21 mouse cellular contexts compared by ENCODE assay signal in genomic region chr19:11980471-11980870, GRCm38 (mm10). TPM values are rescaled to one million over a fixed set of nuclear protein-coding genes. Genes with fewer than 3 reads are reported as not detected.
A peak's percentile ranks its signal among the peaks of the same experiment; 100 is the strongest.
DNase-seq lines count a peak whose midpoint lies in the region; ATAC-seq lines count a peak whose summit lies in the region.
"Had no signal": no experiment of that assay in that cellular context is flagged by ENCODE, and none has a peak within 500 bp of the region (broad histone marks: within the 10 kb centered on the region; RNA-seq: fewer than 3 reads in every experiment).

No protein-coding gene starts in this region.

- H3K36me3 ChIP-seq in midbrain, embryonic 11.5 days (ENCODE audit: control insufficient read depth, insufficient read depth, low read length), result peaks cover 25% of the 10 kb centered on the region
- H3K36me3 ChIP-seq in midbrain, embryonic 13.5 days, result peaks cover 94% of the 10 kb centered on the region
- H3K36me3 ChIP-seq in midbrain, embryonic 16.5 days (ENCODE audit: control insufficient read depth, insufficient read depth, low read length), result peaks cover 50% of the 10 kb centered on the region
- peaks cover 94% of the 10 kb centered on the region for H3K36me3 ChIP-seq in midbrain, embryonic 14.5 days (ENCODE audit: control insufficient read depth, insufficient read depth, low read length)

- ATAC-seq in midbrain, embryonic 11.5 days (ENCODE audit: low FRiP score), result no peak
- no peak for ATAC-seq in midbrain, embryonic 13.5 days
- ATAC-seq in midbrain, embryonic 16.5 days, result no peak
- no peak for ATAC-seq in midbrain, embryonic 14.5 days (ENCODE audit: low FRiP score, low TSS enrichment)
- ATAC-seq: activated CD4-positive, CD25-positive, alpha-beta regulatory T cell, adult 4 months; CD4-positive, CD25-positive, alpha-beta regulatory T cell, adult 4 months; Patski had no signal

- WGBS in midbrain, embryonic 11.5 days, result 89% methylated on average over 4 of the region's 4 CpGs
- 93% methylated on average over 4 of the region's 4 CpGs for WGBS in midbrain, embryonic 13.5 days
- 94% methylated on average over 4 of the region's 4 CpGs for WGBS in midbrain, embryonic 16.5 days
- 97% methylated on average over 4 of the region's 4 CpGs for WGBS in midbrain, embryonic 14.5 days

- no peak overlapping the region for H3K27ac ChIP-seq in midbrain, embryonic 11.5 days (ENCODE audit: low read depth, low read length)
- H3K27ac ChIP-seq in midbrain, embryonic 13.5 days, result no peak overlapping the region
- H3K27ac ChIP-seq in midbrain, embryonic 16.5 days (ENCODE audit: low read length), result no peak overlapping the region
- no peak overlapping the region for H3K27ac ChIP-seq in midbrain, embryonic 14.5 days (replicated peaks; ENCODE audit: low read depth, low read length)

- DNase-seq in heart, adult 11 months, result peak; percentile 55
- DNase-seq in heart, postnatal 10 days, result no peak
- peak; percentile 73 for DNase-seq in midbrain, embryonic 11.5 days (ENCODE audit: low spot score, missing footprints)
- no peak for DNase-seq in midbrain, embryonic 14.5 days
- DNase-seq: adrenal gland, adult 2 months; adrenal gland, adult 8-10 months; adrenal gland, postnatal 10 days; adrenal gland, postnatal 14 days; adrenal gland, postnatal 25 days; adrenal gland, postnatal 36 days; B cell, adult 2 months; cerebellum, adult 11 months; cerebellum, adult 11-12 months; cerebellum, adult 18-20 months had no signal

- H3K4me2 ChIP-seq in midbrain, embryonic 11.5 days, result no peak overlapping the region
- no peak overlapping the region for H3K4me2 ChIP-seq in midbrain, embryonic 13.5 days (replicated peaks)
- no peak overlapping the region for H3K4me2 ChIP-seq in midbrain, embryonic 16.5 days (ENCODE audit: low read length)
- H3K4me2 ChIP-seq in midbrain, embryonic 14.5 days (ENCODE audit: low read length), result no peak overlapping the region

- no peaks in the 10 kb centered on the region for H3K4me1 ChIP-seq in midbrain, embryonic 11.5 days (ENCODE audit: control insufficient read depth, insufficient read depth, low read length)
- no peaks in the 10 kb centered on the region for H3K4me1 ChIP-seq in midbrain, embryonic 13.5 days (replicated peaks)
- H3K4me1 ChIP-seq in midbrain, embryonic 16.5 days (ENCODE audit: control insufficient read depth, insufficient read depth, low read length), result no peaks in the 10 kb centered on the region
- H3K4me1 ChIP-seq in midbrain, embryonic 14.5 days (ENCODE audit: control insufficient read depth, insufficient read depth, low read length), result no peaks in the 10 kb centered on the region

- intact Hi-C loops in heart, postnatal 10 days (cut with DNase I), result no loop called here

- H3K9ac ChIP-seq in midbrain, embryonic 11.5 days (ENCODE audit: low read length), result no peak overlapping the region
- no peak overlapping the region for H3K9ac ChIP-seq in midbrain, embryonic 13.5 days (replicated peaks)
- 0 out of 2 replicates have a peak overlapping the region, but pooled peaks have one; percentile 10 for H3K9ac ChIP-seq in midbrain, embryonic 16.5 days (ENCODE audit: low read depth, low read length)
- H3K9ac ChIP-seq in midbrain, embryonic 14.5 days (replicated peaks; ENCODE audit: low read length), result no peak overlapping the region

- no peaks in the 10 kb centered on the region for H3K9me3 ChIP-seq in midbrain, embryonic 11.5 days (ENCODE audit: control insufficient read depth, low read length)
- H3K9me3 ChIP-seq in midbrain, embryonic 13.5 days, result no peaks in the 10 kb centered on the region
- no peaks in the 10 kb centered on the region for H3K9me3 ChIP-seq in midbrain, embryonic 16.5 days (replicated peaks; ENCODE audit: control insufficient read depth, low read length, poor library complexity, severe bottlenecking)
- no peaks in the 10 kb centered on the region for H3K9me3 ChIP-seq in midbrain, embryonic 14.5 days (ENCODE audit: control insufficient read depth, low read length)
- H3K9me3 ChIP-seq: G1E had no signal

- H3K27me3 ChIP-seq in midbrain, embryonic 11.5 days (ENCODE audit: control insufficient read depth, insufficient read depth, low read length), result no peaks in the 10 kb centered on the region
- H3K27me3 ChIP-seq in midbrain, embryonic 13.5 days, result no peaks in the 10 kb centered on the region
- no peaks in the 10 kb centered on the region for H3K27me3 ChIP-seq in midbrain, embryonic 16.5 days (ENCODE audit: control insufficient read depth, insufficient read depth, low read depth, low read length)
- H3K27me3 ChIP-seq in midbrain, embryonic 14.5 days (ENCODE audit: control insufficient read depth, insufficient read depth, low read length), result no peaks in the 10 kb centered on the region
- H3K27me3 ChIP-seq: CH12.LX, Patski had no signal

- H3K4me3 ChIP-seq in midbrain, embryonic 11.5 days (ENCODE audit: low read depth, low read length), result no peak overlapping the region
- no peak overlapping the region for H3K4me3 ChIP-seq in midbrain, embryonic 13.5 days (replicated peaks)
- no peak overlapping the region for H3K4me3 ChIP-seq in midbrain, embryonic 16.5 days (ENCODE audit: low read depth, low read length)
- no peak overlapping the region for H3K4me3 ChIP-seq in midbrain, embryonic 14.5 days (replicated peaks; ENCODE audit: low read depth, low read length)

RNA-seq across cellular contexts. Expression of gene Osbp, which starts 14.7 kb away (rescaled TPM):
- 10 to 100 TPM; 74.0 to 83.6 TPM for total RNA-seq in heart, postnatal 10 days (2021)
- 5.3 and 6.0 TPM in 2 replicates for polyA plus RNA-seq in midbrain, embryonic 11.5 days (2014; fragmentation: Nextera tagmentation; extraction: Ambion mirVana)
- 3.9 and 4.1 TPM in 2 replicates for polyA plus RNA-seq in midbrain, embryonic 13.5 days (2015; fragmentation: Nextera tagmentation; extraction: Ambion mirVana)
- 3.3 and 3.6 TPM in 2 replicates for polyA plus RNA-seq in midbrain, embryonic 16.5 days (2015; fragmentation: Nextera tagmentation; extraction: Ambion mirVana)
- 6.7 and 8.0 TPM in 2 replicates for polyA plus RNA-seq in midbrain, embryonic 14.5 days (2014; fragmentation: Nextera tagmentation; extraction: Ambion mirVana)

Comparison
In these comparisons a context has a peak if more than half of its experiments do, and no peak if none do; other contexts are left out.
1. DNase-seq: peak in heart, adult 11 months (single experiment) and midbrain, embryonic 11.5 days (single experiment); none in heart, postnatal 10 days (0 of 2) and midbrain, embryonic 14.5 days (single experiment).